Mouse (Mus musculus): ENCODE data around the gene Ddx19b. TPM values are rescaled to one million over a fixed set of nuclear protein-coding genes. Genes with fewer than 3 reads are reported as not detected.
A peak's percentile ranks its signal among the peaks of the same experiment; 100 is the strongest.
"Not testable (repeated sequence)": the region's sequence is repeated elsewhere in the genome, so short reads cannot be mapped to it uniquely, and the experiment has no call there.

Ddx19b gene
- polyA plus RNA-seq, 1 experiment, result 7.4 TPM

DNA sequence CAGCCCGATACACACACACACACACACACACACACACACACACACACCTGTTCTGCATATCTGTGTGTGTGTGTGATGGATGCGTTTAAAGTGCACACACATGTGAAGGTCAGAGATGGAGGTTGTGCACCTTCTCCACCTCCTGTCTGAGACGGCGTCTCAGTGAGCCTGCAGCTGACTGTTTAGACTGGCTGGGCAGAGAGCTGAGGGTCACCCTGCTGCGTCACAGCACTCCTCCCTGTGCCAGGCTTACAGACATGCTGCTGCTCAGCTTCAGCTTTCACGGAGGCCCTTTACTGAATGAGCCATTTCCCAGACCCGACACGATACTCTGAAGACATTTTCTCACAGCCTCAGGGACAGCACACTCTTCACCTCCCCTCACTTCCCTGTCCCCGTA is 41.5 kb downstream of the Ddx19b start:
- Histone ChIP-seq H3K36me3 (ENCODE audit: control insufficient read depth, insufficient read depth, low read length) (peaks cover 55% of the 10 kb centered on the region), H3K4me3 (ENCODE audit: control insufficient read depth, insufficient read depth, low read length) (no peak overlapping the region), H3K27ac (ENCODE audit: control insufficient read depth, insufficient read depth, low read length) (no peak overlapping the region), H3K4me1 (replicated peaks; ENCODE audit: control insufficient read depth, insufficient read depth, low read length) (peaks cover 14% of the 10 kb centered on the region), H3K27me3 (ENCODE audit: control insufficient read depth, insufficient read depth, low read length) (no peaks in the 10 kb centered on the region)
- WGBS, result 88% methylated on average over 9 of the region's 9 CpGs
- DNase-seq, result no peak
- TF ChIP-seq CTCF (IDR thresholded peaks at IDR 0.05; ENCODE audit: borderline replicate concordance, control insufficient read depth, extremely low read depth, insufficient read depth, low read length, poor library complexity) (no peak), POLR2A (IDR thresholded peaks at IDR 0.05; ENCODE audit: control insufficient read depth, extremely low read depth, insufficient read depth, low read length, poor library complexity) (no peak)

DNA sequence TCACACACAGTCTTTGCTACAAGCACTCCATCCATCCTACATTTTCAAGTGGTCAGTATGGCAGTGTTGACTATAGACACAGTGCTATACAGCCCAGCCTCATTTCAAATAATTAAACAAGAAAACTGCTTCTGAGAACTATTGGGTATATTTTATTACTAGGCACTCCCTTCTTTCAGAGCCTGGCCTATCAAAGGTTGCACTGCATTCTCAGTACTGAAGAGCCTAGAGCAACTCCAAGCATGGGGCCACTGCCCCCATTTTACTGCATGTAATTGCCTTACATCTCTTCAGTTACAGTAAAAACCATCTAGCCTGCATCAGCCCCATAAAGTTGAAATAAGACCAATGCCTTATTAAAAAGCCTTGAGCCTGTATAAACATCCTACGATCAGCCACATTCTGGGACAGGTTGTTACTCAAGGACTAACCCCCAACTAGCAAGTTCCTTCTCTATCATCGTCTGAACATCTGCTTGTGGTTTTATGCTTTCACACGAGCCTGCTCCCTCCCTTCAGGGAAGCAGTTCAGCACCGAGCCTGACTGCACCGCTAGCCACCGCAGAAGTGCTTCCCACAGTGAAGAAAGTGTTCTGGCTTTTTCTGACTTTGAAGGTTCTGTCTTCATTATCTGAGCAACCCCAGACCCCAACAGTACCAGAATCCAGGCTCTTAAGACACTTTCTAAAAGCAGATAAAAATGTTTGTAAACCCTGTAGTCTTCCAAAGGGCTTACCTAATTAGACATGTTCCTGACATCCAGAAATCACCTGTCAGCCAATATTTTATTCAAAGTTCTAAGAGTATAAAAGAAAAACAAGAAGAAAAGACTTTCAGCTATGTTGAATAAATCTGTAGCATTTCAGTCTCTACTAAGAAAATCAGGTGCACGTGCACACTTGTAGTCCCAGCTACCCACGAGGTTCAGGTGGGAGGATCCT is 43.5 kb downstream of the Ddx19b start:
- peak; percentile 60 for DNase-seq
- no peak overlapping the region for H3K4me3 ChIP-seq (ENCODE audit: control insufficient read depth, insufficient read depth, low read length)
- TF ChIP-seq CTCF (IDR thresholded peaks at IDR 0.05; ENCODE audit: borderline replicate concordance, control insufficient read depth, extremely low read depth, insufficient read depth, low read length, poor library complexity), result no peak
- no peak for TF ChIP-seq POLR2A (IDR thresholded peaks at IDR 0.05; ENCODE audit: control insufficient read depth, extremely low read depth, insufficient read depth, low read length, poor library complexity)
- H3K27ac ChIP-seq (ENCODE audit: control insufficient read depth, insufficient read depth, low read length), result peak overlapping the region; percentile 58; the same call in 1 of the 2 replicates
- no peaks in the 10 kb centered on the region for H3K27me3 ChIP-seq (ENCODE audit: control insufficient read depth, insufficient read depth, low read length)
- 8% methylated on average over 8 of the region's 8 CpGs for WGBS
- peaks cover 14% of the 10 kb centered on the region for H3K4me1 ChIP-seq (replicated peaks; ENCODE audit: control insufficient read depth, insufficient read depth, low read length)
- peaks cover 75% of the 10 kb centered on the region for H3K36me3 ChIP-seq (ENCODE audit: control insufficient read depth, insufficient read depth, low read length)

DNA sequence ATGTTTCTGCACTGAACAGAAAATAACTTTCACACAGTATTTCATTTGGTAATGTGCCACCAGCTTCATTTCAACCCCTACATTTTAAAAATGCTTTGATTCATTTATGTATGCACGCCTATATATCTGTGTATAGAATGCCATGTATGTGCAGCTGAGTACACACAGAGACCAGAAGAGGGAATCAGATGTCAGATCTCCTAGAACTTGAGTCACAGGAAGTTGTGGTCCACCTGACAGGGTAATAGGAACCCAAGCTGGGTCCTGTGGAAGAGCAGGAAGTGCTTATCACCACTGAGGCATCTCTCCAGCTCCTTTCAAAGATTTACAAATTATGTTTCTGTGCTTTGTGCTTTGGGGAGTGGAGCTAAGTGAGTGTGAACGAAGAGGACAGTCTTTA is 50.2 kb downstream of the Ddx19b start:
- H3K27me3 ChIP-seq (ENCODE audit: control insufficient read depth, insufficient read depth, low read length), result no peaks in the 10 kb centered on the region
- no peak for TF ChIP-seq CTCF (IDR thresholded peaks at IDR 0.05; ENCODE audit: borderline replicate concordance, control insufficient read depth, extremely low read depth, insufficient read depth, low read length, poor library complexity)
- no peak for TF ChIP-seq POLR2A (IDR thresholded peaks at IDR 0.05; ENCODE audit: control insufficient read depth, extremely low read depth, insufficient read depth, low read length, poor library complexity)
- H3K4me1 ChIP-seq (replicated peaks; ENCODE audit: control insufficient read depth, insufficient read depth, low read length), result no peaks in the 10 kb centered on the region; the same call in 1 of the 2 replicates
- H3K36me3 ChIP-seq (ENCODE audit: control insufficient read depth, insufficient read depth, low read length), result peaks cover 72% of the 10 kb centered on the region
- no peak overlapping the region for H3K27ac ChIP-seq (ENCODE audit: control insufficient read depth, insufficient read depth, low read length)
- H3K4me3 ChIP-seq (ENCODE audit: control insufficient read depth, insufficient read depth, low read length), result no peak overlapping the region
- no peak for DNase-seq
- WGBS, result 8% methylated on average over 2 of the region's 2 CpGs

DNA sequence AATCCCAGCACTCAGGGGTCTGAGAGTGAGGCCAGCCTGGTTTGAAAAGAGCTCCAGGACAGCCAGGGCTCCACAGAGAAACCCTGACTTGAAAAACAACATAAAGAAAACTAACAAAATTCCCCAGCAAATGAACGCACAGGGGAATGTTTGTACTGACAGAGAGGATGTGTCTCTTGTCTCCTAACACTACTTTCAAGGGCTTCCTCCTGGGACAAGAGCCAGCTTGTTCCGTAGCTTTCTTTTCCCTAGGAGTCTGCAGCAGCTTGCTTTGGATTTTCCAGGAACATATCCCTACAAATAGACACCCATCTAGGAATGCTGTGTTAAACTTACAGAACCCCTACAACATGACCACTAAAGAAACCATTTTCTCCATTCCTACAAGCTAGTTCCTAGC is 53.6 kb downstream of the Ddx19b start:
- DNase-seq; H3K27me3 ChIP-seq (ENCODE audit: control insufficient read depth, insufficient read depth, low read length); H3K27ac ChIP-seq (ENCODE audit: control insufficient read depth, insufficient read depth, low read length); H3K4me1 ChIP-seq (replicated peaks; ENCODE audit: control insufficient read depth, insufficient read depth, low read length); H3K4me3 ChIP-seq (ENCODE audit: control insufficient read depth, insufficient read depth, low read length): not testable (repeated sequence)
- peaks cover 57% of the 10 kb centered on the region for H3K36me3 ChIP-seq (ENCODE audit: control insufficient read depth, insufficient read depth, low read length)
- 98% methylated on average over 2 of the region's 2 CpGs for WGBS

DNA sequence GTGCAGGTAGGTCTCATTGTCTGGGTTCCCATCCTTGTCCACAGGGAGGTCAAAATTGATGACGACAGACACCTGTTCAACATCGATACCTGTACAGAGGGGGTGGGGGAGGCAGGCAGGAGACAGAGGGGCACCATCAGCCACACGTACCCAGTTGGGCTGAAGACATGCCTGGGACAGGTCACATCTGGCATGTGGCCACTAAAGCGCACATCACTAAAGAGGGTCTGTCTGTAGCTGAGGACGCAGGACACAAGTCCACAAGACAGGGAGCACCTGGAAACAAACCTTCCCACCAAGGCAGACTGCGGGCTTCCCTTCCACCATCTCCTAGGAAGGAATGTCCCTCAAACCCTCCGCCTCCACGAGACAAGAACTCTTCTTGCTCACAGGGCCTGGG is 55.0 kb downstream of the Ddx19b start:
- H3K36me3 ChIP-seq (ENCODE audit: control insufficient read depth, insufficient read depth, low read length), result peaks cover 44% of the 10 kb centered on the region

DNA sequence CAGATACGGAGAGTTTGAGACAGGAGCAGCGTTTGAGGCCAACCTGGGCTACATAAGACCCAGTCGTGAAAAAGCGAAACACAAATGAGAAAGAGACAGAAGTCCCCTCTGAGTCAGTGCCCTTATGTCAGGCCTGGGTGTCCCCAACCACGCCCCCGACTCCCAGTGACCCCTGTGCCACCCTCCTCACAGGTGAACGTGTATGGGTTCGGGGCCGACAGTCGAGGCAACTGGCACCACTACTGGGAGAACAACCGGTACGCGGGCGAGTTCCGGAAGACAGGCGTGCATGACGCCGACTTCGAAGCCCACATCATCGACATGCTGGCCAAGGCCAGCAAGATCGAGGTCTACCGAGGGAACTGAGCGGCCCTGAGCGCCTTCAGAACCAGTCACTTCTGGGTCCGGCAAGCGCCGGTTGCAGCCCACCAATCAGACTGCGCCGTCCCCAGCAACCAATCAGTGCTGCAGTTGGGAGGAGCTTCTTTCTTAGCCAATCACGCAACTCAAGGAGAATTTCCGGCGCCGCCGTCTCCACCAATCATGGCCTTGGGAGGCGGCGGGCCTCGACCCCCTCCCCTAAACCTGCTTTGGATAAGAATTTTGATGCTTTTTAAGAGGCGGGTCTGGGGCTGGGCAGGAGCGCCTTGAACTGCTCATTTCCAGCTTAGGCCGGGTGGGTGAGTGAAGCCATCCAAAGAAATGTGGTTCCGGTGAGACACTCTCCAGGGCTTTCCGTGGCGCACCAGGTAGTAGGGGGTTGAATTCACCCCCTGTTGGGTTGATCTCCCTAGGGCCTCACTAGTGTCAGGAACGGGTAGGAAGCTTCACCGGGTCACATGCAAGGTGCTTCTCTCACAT is 61.4 kb downstream of the Ddx19b start:
- H3K4me1 ChIP-seq (replicated peaks; ENCODE audit: control insufficient read depth, insufficient read depth, low read length), result peaks cover 7% of the 10 kb centered on the region
- TF ChIP-seq POLR2A (IDR thresholded peaks at IDR 0.05; ENCODE audit: control insufficient read depth, extremely low read depth, insufficient read depth, low read length, poor library complexity) (peak; percentile 74), CTCF (IDR thresholded peaks at IDR 0.05; ENCODE audit: borderline replicate concordance, control insufficient read depth, extremely low read depth, insufficient read depth, low read length, poor library complexity) (no peak; the same call in 1 of the 2 replicates)
- no peak overlapping the region for H3K27ac ChIP-seq (ENCODE audit: control insufficient read depth, insufficient read depth, low read length)
- H3K36me3 ChIP-seq (ENCODE audit: control insufficient read depth, insufficient read depth, low read length), result peaks cover 6% of the 10 kb centered on the region
- DNase-seq, result peak; percentile 85
- no peaks in the 10 kb centered on the region for H3K27me3 ChIP-seq (ENCODE audit: control insufficient read depth, insufficient read depth, low read length)
- peak overlapping the region; percentile 53 for H3K4me3 ChIP-seq (ENCODE audit: control insufficient read depth, insufficient read depth, low read length)
- 35% methylated on average over 45 of the region's 45 CpGs for WGBS

More for the DNA sequence above, 55.0 kb downstream of the Ddx19b start:
- H3K27me3 ChIP-seq (ENCODE audit: control insufficient read depth, insufficient read depth, low read length); H3K27ac ChIP-seq (ENCODE audit: control insufficient read depth, insufficient read depth, low read length); H3K4me3 ChIP-seq (ENCODE audit: control insufficient read depth, insufficient read depth, low read length); DNase-seq; H3K4me1 ChIP-seq (replicated peaks; ENCODE audit: control insufficient read depth, insufficient read depth, low read length): not testable (repeated sequence)
- WGBS, result 97% methylated on average over 8 of the region's 8 CpGs

All from thymus, adult 2 months (tissue).